Mouse (Mus musculus) neural tube, embryonic 13.5 days (tissue): ENCODE data around the gene Scaf4. TPM values are rescaled to one million over a fixed set of nuclear protein-coding genes. Genes with fewer than 3 reads are reported as not detected.
A peak's percentile ranks its signal among the peaks of the same experiment; 100 is the strongest.

Experiments used
- ATAC-seq: fragments of 200-750 bp; cut with Nextera tagmentation; 2 replicates; pipeline ENCODE4 v1.8.0; 2017; ENCODE audit warnings: low read depth, mild to moderate bottlenecking, moderate TSS enrichment, moderate library complexity
- H3K27ac ChIP-seq: fragments of 300-500 bp; sonication (generic); replicated peaks from 2 replicates; pipeline ENCODE4 v1.5.1; 2015; ENCODE audit warnings: moderate library complexity, mild to moderate bottlenecking, inconsistent platforms
- H3K27me3 ChIP-seq: fragments of 300-500 bp; sonication (generic); 2 replicates; pipeline ENCODE4 v1.6.1; 2015; ENCODE audit warnings: mild to moderate bottlenecking, inconsistent platforms
- H3K36me3 ChIP-seq: fragments of 300-500 bp; sonication (generic); 2 replicates; pipeline ENCODE4 v1.6.1; 2015; ENCODE audit warnings: mild to moderate bottlenecking, inconsistent platforms
- H3K4me1 ChIP-seq: fragments of 300-500 bp; sonication (generic); replicated peaks from 2 replicates; pipeline ENCODE4 v1.6.1; 2015; ENCODE audit warnings: inconsistent platforms
- H3K4me2 ChIP-seq: fragments of 300-500 bp; sonication (generic); 2 replicates; pipeline ENCODE4 v1.6.1; 2015; ENCODE audit warnings: inconsistent platforms, mild to moderate bottlenecking, moderate library complexity
- H3K4me3 ChIP-seq: fragments of 300-500 bp; sonication (generic); 2 replicates; pipeline ENCODE4 v1.5.1; 2015; ENCODE audit warnings: mild to moderate bottlenecking, inconsistent platforms
- H3K9ac ChIP-seq: fragments of 300-500 bp; sonication (generic); 2 replicates; pipeline ENCODE4 v1.6.1; 2015; ENCODE audit warnings: moderate library complexity, mild to moderate bottlenecking, inconsistent platforms
- H3K9me3 ChIP-seq: fragments of 300-500 bp; sonication (generic); 2 replicates; pipeline ENCODE4 v1.6.1; 2016; ENCODE audit warnings: inconsistent platforms
- WGBS: fragments of 180-500 bp; shearing (Covaris S2); methylation state at CpG from one replicate; pipeline ENCODE4 v1.1.7; 2015; 5-methylcytosine and 5-hydroxymethylcytosine counted together
- polyA plus RNA-seq: library from polyadenylated mRNA; unstranded; fragments of >200 nt; fragmentation: Nextera tagmentation; extraction: Ambion mirVana; gene quantifications from 2 replicates; pipeline ENCODE4 v1.2.1, GENCODE M21; 2015

Gene Scaf4
- polyA plus RNA-seq, 1 experiment from 2014 or later = 26.4 TPM

- H3K36me3 ChIP-seq = no peaks in the 10 kb centered on the region
- WGBS = under 1% methylated on average over 40 of the region's 53 CpGs
- peak; percentile 13 for ATAC-seq
Measured at GRCm38 (mm10) chr16:90283266-90283904, 918 bp downstream of the Scaf4 start.

GRCm38 (mm10) chr16:90282620-90283265, 1.6 kb downstream of the Scaf4 start:
- Histone ChIP-seq H3K4me3 (peak overlapping the region; percentile 96), H3K36me3 (no peaks in the 10 kb centered on the region), H3K4me2 (peak overlapping the region; percentile 97), H3K27me3 (no peaks in the 10 kb centered on the region), H3K9ac (peak overlapping the region; percentile 95), H3K27ac (no peak overlapping the region), H3K9me3 (no peaks in the 10 kb centered on the region), H3K4me1 (peaks cover 52% of the 10 kb centered on the region)
- 31% methylated on average over 14 of the region's 14 CpGs for WGBS
- no peak for ATAC-seq

More at GRCm38 (mm10) chr16:90283266-90283904, 918 bp downstream of the Scaf4 start:
- Histone ChIP-seq H3K9ac (peak overlapping the region; percentile 95), H3K9me3 (no peaks in the 10 kb centered on the region), H3K27ac (peak overlapping the region; percentile 95), H3K27me3 (no peaks in the 10 kb centered on the region), H3K4me1 (peaks cover 52% of the 10 kb centered on the region), H3K4me2 (peak overlapping the region; percentile 97), H3K4me3 (peak overlapping the region; percentile 96)

GRCm38 (mm10) chr16:90281406-90281805, 2.9 kb downstream of the Scaf4 start:
- Histone ChIP-seq H3K9ac (no peak overlapping the region), H3K4me2 (peak overlapping the region; percentile 4; the same call in 1 of the 2 replicates), H3K4me1 (peaks cover 52% of the 10 kb centered on the region), H3K27me3 (no peaks in the 10 kb centered on the region), H3K27ac (no peak overlapping the region), H3K4me3 (no peak overlapping the region), H3K9me3 (no peaks in the 10 kb centered on the region), H3K36me3 (no peaks in the 10 kb centered on the region)
- WGBS = 92% methylated on average over 9 of the region's 9 CpGs
- no peak for ATAC-seq

- no peak overlapping the region for H3K4me3 ChIP-seq
- H3K27ac ChIP-seq = no peak overlapping the region
- H3K27me3 ChIP-seq = no peaks in the 10 kb centered on the region
- no peak for ATAC-seq
- WGBS = 85% methylated on average over 5 of the region's 5 CpGs
- peaks cover 52% of the 10 kb centered on the region for H3K4me1 ChIP-seq
- no peaks in the 10 kb centered on the region for H3K9me3 ChIP-seq
- no peak overlapping the region for H3K4me2 ChIP-seq
- H3K9ac ChIP-seq = no peak overlapping the region
- H3K36me3 ChIP-seq = no peaks in the 10 kb centered on the region
Measured at GRCm38 (mm10) chr16:90280989-90281388, 3.3 kb downstream of the Scaf4 start.

GRCm38 (mm10) chr16:90280515-90280914, 3.8 kb downstream of the Scaf4 start:
- no peak for ATAC-seq
- Histone ChIP-seq H3K4me2 (no peak overlapping the region), H3K27me3 (no peaks in the 10 kb centered on the region), H3K27ac (no peak overlapping the region), H3K36me3 (no peaks in the 10 kb centered on the region), H3K4me3 (no peak overlapping the region), H3K9me3 (no peaks in the 10 kb centered on the region), H3K9ac (no peak overlapping the region), H3K4me1 (peaks cover 52% of the 10 kb centered on the region)
- 73% methylated on average over 2 of the region's 2 CpGs for WGBS

GRCm38 (mm10) chr16:90279058-90279457, 5.2 kb downstream of the Scaf4 start:
- Histone ChIP-seq H3K36me3 (no peaks in the 10 kb centered on the region), H3K9ac (no peak overlapping the region), H3K4me3 (no peak overlapping the region), H3K27ac (no peak overlapping the region), H3K4me1 (peaks cover 45% of the 10 kb centered on the region), H3K27me3 (no peaks in the 10 kb centered on the region), H3K9me3 (no peaks in the 10 kb centered on the region), H3K4me2 (no peak overlapping the region)
- no peak for ATAC-seq
- 73% methylated on average over 6 of the region's 6 CpGs for WGBS

GRCm38 (mm10) chr16:90275521-90275920, 8.8 kb downstream of the Scaf4 start:
- 85% methylated on average over 6 of the region's 6 CpGs for WGBS
- H3K4me3 ChIP-seq = no peak overlapping the region

GRCm38 (mm10) chr16:90266581-90266980, 17.7 kb downstream of the Scaf4 start:
- Histone ChIP-seq H3K4me2 (no peak overlapping the region), H3K4me1 (peaks cover 6% of the 10 kb centered on the region), H3K9ac (no peak overlapping the region), H3K9me3 (no peaks in the 10 kb centered on the region), H3K27ac (no peak overlapping the region), H3K4me3 (no peak overlapping the region), H3K36me3 (peaks cover 3% of the 10 kb centered on the region), H3K27me3 (no peaks in the 10 kb centered on the region)
- 41% methylated on average over 1 of the region's 1 CpGs for WGBS
- no peak for ATAC-seq

More at GRCm38 (mm10) chr16:90275521-90275920, 8.8 kb downstream of the Scaf4 start:
- Histone ChIP-seq H3K4me1 (peaks cover 17% of the 10 kb centered on the region), H3K9ac (no peak overlapping the region), H3K27me3 (no peaks in the 10 kb centered on the region), H3K27ac (no peak overlapping the region), H3K9me3 (no peaks in the 10 kb centered on the region), H3K4me2 (no peak overlapping the region), H3K36me3 (no peaks in the 10 kb centered on the region)
- ATAC-seq = no peak

GRCm38 (mm10) chr16:90265106-90265505, 19.2 kb downstream of the Scaf4 start:
- H3K4me3 ChIP-seq = no peak overlapping the region
- H3K9me3 ChIP-seq = no peaks in the 10 kb centered on the region
- H3K4me1 ChIP-seq = peaks cover 6% of the 10 kb centered on the region
- no peak overlapping the region for H3K27ac ChIP-seq
- WGBS = 77% methylated on average over 1 of the region's 1 CpGs
- no peak overlapping the region for H3K9ac ChIP-seq
- no peak overlapping the region for H3K4me2 ChIP-seq
- no peak for ATAC-seq
- H3K27me3 ChIP-seq = no peaks in the 10 kb centered on the region
- peaks cover 16% of the 10 kb centered on the region for H3K36me3 ChIP-seq

GRCm38 (mm10) chr16:90264021-90264420, 20.3 kb downstream of the Scaf4 start:
- 85% methylated on average over 5 of the region's 5 CpGs for WGBS
- H3K4me1 ChIP-seq = peaks cover 6% of the 10 kb centered on the region
- H3K9ac ChIP-seq = no peak overlapping the region
- H3K4me2 ChIP-seq = no peak overlapping the region
- H3K9me3 ChIP-seq = no peaks in the 10 kb centered on the region
- H3K36me3 ChIP-seq = peaks cover 25% of the 10 kb centered on the region
- H3K27ac ChIP-seq = no peak overlapping the region
- H3K4me3 ChIP-seq = no peak overlapping the region
- H3K27me3 ChIP-seq = no peaks in the 10 kb centered on the region
- no peak for ATAC-seq

- WGBS = 96% methylated on average over 2 of the region's 2 CpGs
- no peak overlapping the region for H3K4me3 ChIP-seq
- no peak overlapping the region for H3K27ac ChIP-seq
- no peak for ATAC-seq
- H3K4me2 ChIP-seq = no peak overlapping the region
- peaks cover 5% of the 10 kb centered on the region for H3K4me1 ChIP-seq
- no peaks in the 10 kb centered on the region for H3K9me3 ChIP-seq
- H3K9ac ChIP-seq = no peak overlapping the region
- H3K27me3 ChIP-seq = no peaks in the 10 kb centered on the region
- H3K36me3 ChIP-seq = peaks cover 42% of the 10 kb centered on the region
Measured at GRCm38 (mm10) chr16:90261791-90262190, 22.5 kb downstream of the Scaf4 start.

- no peak for ATAC-seq
- Histone ChIP-seq H3K4me2 (no peak overlapping the region), H3K9ac (no peak overlapping the region), H3K9me3 (no peaks in the 10 kb centered on the region), H3K4me1 (no peaks in the 10 kb centered on the region), H3K36me3 (peaks cover 53% of the 10 kb centered on the region), H3K27me3 (no peaks in the 10 kb centered on the region), H3K4me3 (no peak overlapping the region), H3K27ac (no peak overlapping the region)
- 95% methylated on average over 4 of the region's 4 CpGs for WGBS
Measured at GRCm38 (mm10) chr16:90260097-90260496, 24.2 kb downstream of the Scaf4 start.
